Mouse (Mus musculus): ENCODE data around the gene L1cam.

DNA sequence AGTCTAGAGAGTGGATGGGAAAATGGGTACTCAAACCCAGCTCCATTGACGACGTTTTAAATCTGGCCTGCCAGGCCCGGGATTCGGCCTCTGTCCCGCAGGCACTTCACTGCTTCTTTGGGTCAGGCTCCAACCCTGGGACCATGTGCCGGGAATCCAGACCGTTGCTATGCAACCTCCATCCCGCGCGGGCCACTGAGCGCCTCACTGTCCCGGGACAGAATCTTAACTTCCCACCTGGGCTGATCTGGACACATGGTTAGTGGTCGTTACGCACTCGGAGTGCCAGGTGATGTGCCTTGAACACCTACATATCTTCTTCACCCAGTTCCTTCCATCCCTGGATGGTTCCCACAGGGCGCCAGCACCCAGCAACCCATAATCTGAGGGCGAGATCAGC, 72.2 kb downstream of the L1cam start:
- TF ChIP-seq CTCF (IDR thresholded peaks at IDR 0.05; ENCODE audit: insufficient read depth, low read length) (no peak), POLR2A (IDR thresholded peaks at IDR 0.05; ENCODE audit: borderline replicate concordance, extremely low read depth, low read depth, low read length) (no peak)

All from lung, adult 2 months (tissue).